Mouse (Mus musculus) forebrain, embryonic 12.5 days (tissue): ENCODE data around the gene Omp. TPM values are rescaled to one million over a fixed set of nuclear protein-coding genes. Genes with fewer than 3 reads are reported as not detected.

Source experiments
- ATAC-seq: fragments of 200-750 bp; cut with Nextera tagmentation; 2 replicates; pipeline ENCODE4 v1.8.0; 2017; ENCODE audit warnings: moderate TSS enrichment; ENCODE audit not compliant: low FRiP score
- H3K27ac ChIP-seq: fragments of 300-500 bp; sonication (generic); 2 replicates; pipeline ENCODE4 v1.5.1; 2016; ENCODE audit warnings: mild to moderate bottlenecking
- H3K27me3 ChIP-seq: fragments of 300-500 bp; sonication (generic); 2 replicates; pipeline ENCODE4 v1.6.1; 2016; ENCODE audit warnings: mild to moderate bottlenecking
- H3K36me3 ChIP-seq: fragments of 300-500 bp; sonication (generic); replicated peaks from 2 replicates; pipeline ENCODE4 v1.6.1; 2016; ENCODE audit warnings: mild to moderate bottlenecking
- H3K4me1 ChIP-seq: fragments of 300-500 bp; sonication (generic); 2 replicates; pipeline ENCODE4 v1.6.1; 2016
- H3K4me2 ChIP-seq: fragments of 300-500 bp; sonication (generic); 2 replicates; pipeline ENCODE4 v1.6.1; 2016; ENCODE audit warnings: mild to moderate bottlenecking, moderate library complexity
- H3K4me3 ChIP-seq: fragments of 300-500 bp; sonication (generic); replicated peaks from 2 replicates; pipeline ENCODE4 v1.5.1; 2016; ENCODE audit warnings: mild to moderate bottlenecking
- H3K9ac ChIP-seq: fragments of 300-500 bp; sonication (generic); 2 replicates; pipeline ENCODE4 v1.6.1; 2016; ENCODE audit warnings: mild to moderate bottlenecking
- H3K9me3 ChIP-seq: fragments of 300-500 bp; sonication (generic); 2 replicates; pipeline ENCODE4 v1.6.1; 2016
- WGBS: fragments of 180-500 bp; shearing (Covaris S2); methylation state at CpG from one replicate; pipeline ENCODE4 v1.1.7; 2016; 5-methylcytosine and 5-hydroxymethylcytosine counted together
- polyA plus RNA-seq: library from polyadenylated mRNA; unstranded; fragments of >200 nt; fragmentation: Nextera tagmentation; extraction: Ambion mirVana; gene quantifications from 2 replicates; pipeline ENCODE4 v1.2.1, GENCODE M21; 2016

The Omp gene
- polyA plus RNA-seq, 1 experiment from 2014 or later: 0.45 TPM

GRCm38 (mm10) chr7:98162239-98162638 is 16.9 kb upstream of the Omp start:
- peaks cover 25% of the 10 kb centered on the region for H3K4me1 ChIP-seq
- no peak overlapping the region for H3K9ac ChIP-seq
- H3K4me2 ChIP-seq: no peak overlapping the region
- WGBS: 84% methylated on average over 6 of the region's 6 CpGs
- no peaks in the 10 kb centered on the region for H3K9me3 ChIP-seq
- H3K4me3 ChIP-seq: no peak overlapping the region
- no peaks in the 10 kb centered on the region for H3K27me3 ChIP-seq
- no peak for ATAC-seq
- H3K27ac ChIP-seq: no peak overlapping the region
- no peaks in the 10 kb centered on the region for H3K36me3 ChIP-seq

DNA sequence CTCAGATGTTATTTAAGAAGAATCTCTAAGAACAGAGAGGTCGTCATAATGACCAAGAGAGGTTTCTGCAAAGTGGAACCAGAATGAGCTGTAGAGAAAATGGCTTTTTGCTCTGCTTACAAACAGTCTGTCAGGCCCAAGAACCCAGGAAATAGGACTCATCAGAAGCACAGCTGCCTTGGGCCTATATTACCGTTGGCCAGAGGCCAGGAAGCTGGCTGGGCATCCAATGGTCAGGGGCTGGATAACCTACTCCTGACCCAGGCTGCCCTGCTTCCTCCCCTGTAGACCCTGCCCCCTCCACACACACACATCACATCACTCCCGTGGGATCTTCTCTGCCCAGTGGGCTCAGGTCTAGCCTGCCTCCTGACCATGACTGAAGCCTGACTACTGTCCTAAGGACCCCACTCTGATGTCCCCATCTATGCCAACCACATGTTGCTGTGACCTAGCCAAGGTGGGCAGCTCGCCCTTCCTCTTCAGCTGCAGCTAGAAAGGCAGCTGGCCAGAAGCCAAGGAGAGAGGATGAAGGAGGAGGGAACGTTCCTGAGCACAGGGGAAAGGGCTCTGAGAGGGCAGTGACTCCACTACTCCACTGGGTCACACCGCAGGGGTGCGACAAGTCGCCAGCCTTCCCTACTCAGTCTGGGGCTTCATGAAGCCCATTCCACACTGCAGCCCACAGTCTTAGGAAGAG is 14.9 kb upstream of the Omp start:
- Histone ChIP-seq H3K36me3 (no peaks in the 10 kb centered on the region), H3K9me3 (no peaks in the 10 kb centered on the region)

GRCm38 (mm10) chr7:98158481-98158880 is 13.2 kb upstream of the Omp start:
- Histone ChIP-seq H3K27ac (no peak overlapping the region), H3K4me2 (no peak overlapping the region), H3K4me3 (no peak overlapping the region), H3K9me3 (no peaks in the 10 kb centered on the region), H3K4me1 (peaks cover 19% of the 10 kb centered on the region), H3K9ac (no peak overlapping the region), H3K36me3 (no peaks in the 10 kb centered on the region), H3K27me3 (0 out of 2 replicates have a peak, but pooled peaks cover 3% of the 10 kb centered on the region)
- ATAC-seq: no peak
- 59% methylated on average over 8 of the region's 8 CpGs for WGBS

More for the DNA sequence above, 14.9 kb upstream of the Omp start:
- Histone ChIP-seq H3K27me3 (0 out of 2 replicates have a peak, but pooled peaks cover 3% of the 10 kb centered on the region), H3K4me2 (no peak overlapping the region), H3K4me3 (no peak overlapping the region), H3K27ac (no peak overlapping the region), H3K9ac (no peak overlapping the region), H3K4me1 (peaks cover 32% of the 10 kb centered on the region)
- ATAC-seq: no peak
- WGBS: 62% methylated on average over 8 of the region's 8 CpGs

DNA sequence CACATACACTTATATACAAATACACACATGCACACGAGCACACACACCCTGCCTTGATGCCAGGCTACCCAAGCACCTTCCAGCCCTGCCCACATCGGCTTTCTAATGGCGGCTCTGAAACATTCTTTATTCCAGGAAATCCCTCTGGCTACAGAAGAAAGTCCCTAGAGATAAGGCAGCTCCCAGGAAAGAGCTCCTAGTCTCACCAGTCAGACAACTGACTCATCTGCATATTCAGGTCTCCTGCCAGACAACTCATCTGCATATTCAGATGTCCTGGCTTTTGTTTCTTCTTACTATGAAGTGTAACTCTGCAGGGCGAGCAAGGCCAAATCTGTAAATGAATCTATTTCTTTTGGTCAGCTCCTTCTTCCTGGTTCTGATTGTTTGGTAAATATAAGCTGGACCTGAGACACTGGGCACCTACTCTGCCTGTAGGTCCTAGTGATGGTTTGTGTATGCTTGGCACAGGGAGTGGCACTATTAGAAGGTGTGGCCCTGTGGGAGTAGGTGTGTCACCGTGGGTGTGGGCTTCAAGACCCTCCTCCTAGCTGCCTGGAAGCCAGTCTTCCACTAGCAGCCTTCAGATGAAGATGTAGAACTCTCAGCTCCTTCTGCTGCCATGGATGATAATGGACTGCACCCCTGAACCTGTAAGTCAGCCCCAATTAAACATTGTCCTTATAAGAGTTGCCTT is 12.5 kb upstream of the Omp start:
- H3K9me3 ChIP-seq: no peaks in the 10 kb centered on the region
- H3K4me2 ChIP-seq: no peak overlapping the region
- no peaks in the 10 kb centered on the region for H3K36me3 ChIP-seq
- 0 out of 2 replicates have a peak, but pooled peaks cover 3% of the 10 kb centered on the region for H3K27me3 ChIP-seq
- ATAC-seq: no peak
- H3K4me3 ChIP-seq: no peak overlapping the region
- no peak overlapping the region for H3K27ac ChIP-seq
- 60% methylated on average over 5 of the region's 5 CpGs for WGBS
- H3K4me1 ChIP-seq: peaks cover 19% of the 10 kb centered on the region
- H3K9ac ChIP-seq: no peak overlapping the region

DNA sequence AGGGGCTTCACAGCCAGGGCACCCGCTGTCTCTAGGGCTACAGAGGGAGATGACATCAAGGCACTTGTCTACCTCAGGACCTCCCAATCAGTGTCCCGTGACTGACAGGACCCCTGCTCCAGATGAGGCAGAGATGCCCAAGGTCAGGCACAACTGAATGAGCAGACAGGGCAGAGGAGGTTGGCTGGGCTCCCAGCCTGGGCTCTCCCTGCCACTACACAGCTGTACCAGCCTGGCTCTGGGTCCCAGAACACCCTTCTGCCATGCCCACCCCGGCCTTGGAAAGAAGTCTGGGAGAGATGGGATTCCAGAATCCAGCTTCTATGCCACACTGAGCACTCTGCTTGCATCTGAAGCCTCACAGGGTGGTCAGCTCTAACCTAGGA is 11.0 kb upstream of the Omp start:
- Histone ChIP-seq H3K27ac (no peak overlapping the region), H3K9ac (no peak overlapping the region), H3K4me2 (no peak overlapping the region), H3K9me3 (no peaks in the 10 kb centered on the region), H3K27me3 (0 out of 2 replicates have a peak, but pooled peaks cover 3% of the 10 kb centered on the region), H3K36me3 (no peaks in the 10 kb centered on the region), H3K4me1 (peaks cover 23% of the 10 kb centered on the region), H3K4me3 (no peak overlapping the region)
- ATAC-seq: no peak
- 64% methylated on average over 3 of the region's 3 CpGs for WGBS

DNA sequence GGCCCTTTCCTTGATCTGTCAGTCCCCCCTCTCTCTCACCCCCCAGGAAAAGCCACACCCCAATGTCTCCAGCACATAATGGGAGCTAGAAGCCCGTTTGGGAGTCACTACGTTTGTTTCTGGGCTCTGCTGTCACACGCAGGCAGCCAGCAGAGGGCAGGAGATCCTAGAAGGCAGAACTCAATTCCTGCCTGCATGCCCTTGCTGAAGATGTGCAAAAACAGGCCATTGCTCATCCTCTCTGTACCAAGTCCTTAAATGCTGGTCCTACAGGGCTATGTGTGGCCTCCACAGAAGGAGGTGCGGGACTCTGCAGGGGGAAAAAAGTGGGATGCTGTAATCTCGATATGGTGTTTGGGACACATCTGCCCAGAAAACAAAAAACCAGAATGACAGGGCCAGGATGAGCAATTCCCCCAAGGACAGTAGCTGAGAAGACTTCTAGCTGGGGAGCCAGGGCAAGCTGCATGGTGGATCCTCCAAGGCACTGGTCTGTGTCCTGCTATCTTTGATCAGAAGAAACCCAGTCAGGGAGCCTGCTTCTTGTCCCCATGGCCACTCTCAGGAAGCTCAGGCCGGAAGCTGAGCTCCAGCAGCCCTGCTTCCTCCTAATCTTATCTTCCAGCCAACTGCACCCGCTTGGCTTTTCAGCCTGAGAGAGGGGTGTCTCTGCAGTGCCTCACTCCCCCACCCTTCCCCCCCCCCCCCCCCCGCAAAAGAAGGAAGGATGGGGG is 10.4 kb upstream of the Omp start:
- H3K9ac ChIP-seq: no peak overlapping the region
- 37% methylated on average over 7 of the region's 8 CpGs for WGBS
- 0 out of 2 replicates have a peak, but pooled peaks cover 3% of the 10 kb centered on the region for H3K27me3 ChIP-seq
- no peak overlapping the region for H3K4me3 ChIP-seq
- H3K4me2 ChIP-seq: no peak overlapping the region
- H3K36me3 ChIP-seq: no peaks in the 10 kb centered on the region
- H3K9me3 ChIP-seq: no peaks in the 10 kb centered on the region
- peaks cover 23% of the 10 kb centered on the region for H3K4me1 ChIP-seq
- 0 out of 2 replicates have a peak overlapping the region, but pooled peaks have one; percentile 19 for H3K27ac ChIP-seq
- ATAC-seq: peak; percentile 44; the same call in 1 of the 2 replicates

- Histone ChIP-seq H3K4me2 (no peak overlapping the region), H3K9ac (no peak overlapping the region), H3K9me3 (no peaks in the 10 kb centered on the region), H3K36me3 (no peaks in the 10 kb centered on the region), H3K4me3 (no peak overlapping the region), H3K27me3 (0 out of 2 replicates have a peak, but pooled peaks cover 3% of the 10 kb centered on the region), H3K4me1 (peaks cover 31% of the 10 kb centered on the region), H3K27ac (no peak overlapping the region)
- WGBS: 87% methylated on average over 5 of the region's 5 CpGs
- no peak for ATAC-seq
Observed at GRCm38 (mm10) chr7:98153892-98154291, 8.6 kb upstream of the Omp start.

- no peak overlapping the region for H3K27ac ChIP-seq
- no peak overlapping the region for H3K4me3 ChIP-seq
- H3K36me3 ChIP-seq: no peaks in the 10 kb centered on the region
- H3K4me1 ChIP-seq: peaks cover 31% of the 10 kb centered on the region
- 46% methylated on average over 3 of the region's 3 CpGs for WGBS
- no peak for ATAC-seq
- 0 out of 2 replicates have a peak, but pooled peaks cover 3% of the 10 kb centered on the region for H3K27me3 ChIP-seq
- H3K4me2 ChIP-seq: no peak overlapping the region
- no peak overlapping the region for H3K9ac ChIP-seq
- H3K9me3 ChIP-seq: no peaks in the 10 kb centered on the region
Observed at GRCm38 (mm10) chr7:98153345-98153744, 8.0 kb upstream of the Omp start.

DNA sequence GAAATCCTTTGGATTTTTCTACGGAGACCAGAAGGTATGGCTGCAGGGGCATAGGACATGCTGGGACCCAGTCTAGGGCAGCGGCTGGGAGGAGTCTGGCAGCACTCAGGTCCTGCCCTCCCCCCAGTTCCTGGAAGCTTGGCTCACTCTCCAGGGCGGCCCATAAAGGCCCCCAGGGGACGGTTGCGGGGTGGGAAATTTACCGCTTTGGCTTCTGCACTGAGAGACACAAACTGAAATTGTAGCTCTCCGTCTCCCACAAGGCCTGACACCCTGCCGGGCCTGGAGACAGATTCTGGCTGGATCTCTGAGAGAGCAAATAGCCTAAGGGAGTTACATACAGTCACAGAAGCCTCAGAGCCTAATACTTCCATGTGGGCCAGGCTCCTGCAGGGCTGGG is 7.1 kb upstream of the Omp start:
- Histone ChIP-seq H3K4me1 (peaks cover 33% of the 10 kb centered on the region), H3K36me3 (no peaks in the 10 kb centered on the region), H3K4me3 (no peak overlapping the region), H3K9me3 (no peaks in the 10 kb centered on the region), H3K9ac (no peak overlapping the region), H3K4me2 (no peak overlapping the region), H3K27ac (no peak overlapping the region), H3K27me3 (0 out of 2 replicates have a peak, but pooled peaks cover 3% of the 10 kb centered on the region)
- ATAC-seq: no peak
- WGBS: 58% methylated on average over 8 of the region's 8 CpGs

DNA sequence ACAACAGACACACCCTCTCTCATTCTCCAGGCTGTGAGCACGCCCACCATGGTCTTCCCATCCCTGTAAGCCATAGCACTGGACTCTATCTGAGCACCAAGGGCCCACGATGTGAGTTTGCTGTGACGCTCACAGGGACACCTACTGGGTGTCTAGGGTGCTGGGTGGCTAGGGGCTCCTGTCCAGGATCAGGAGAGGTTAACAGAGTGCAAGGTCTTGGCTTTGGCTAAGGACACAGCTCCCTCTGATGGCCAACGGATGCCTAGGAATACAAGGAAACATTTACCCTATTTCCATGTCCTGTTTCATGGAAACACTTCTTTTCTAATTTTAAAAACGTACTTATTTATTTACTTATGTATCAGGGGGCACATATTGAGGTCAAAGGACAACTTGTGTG is 5.2 kb upstream of the Omp start:
- Histone ChIP-seq H3K36me3 (no peaks in the 10 kb centered on the region), H3K4me1 (peaks cover 23% of the 10 kb centered on the region), H3K9ac (no peak overlapping the region), H3K4me2 (no peak overlapping the region), H3K27me3 (no peaks in the 10 kb centered on the region), H3K9me3 (no peaks in the 10 kb centered on the region), H3K4me3 (no peak overlapping the region), H3K27ac (no peak overlapping the region)
- WGBS: 53% methylated on average over 5 of the region's 5 CpGs
- ATAC-seq: 0 out of 2 replicates have a peak, but pooled peaks have one; percentile 2

GRCm38 (mm10) chr7:98149802-98150201 is 4.5 kb upstream of the Omp start:
- Histone ChIP-seq H3K36me3 (no peaks in the 10 kb centered on the region), H3K4me1 (peaks cover 23% of the 10 kb centered on the region), H3K9me3 (no peaks in the 10 kb centered on the region), H3K27ac (peak overlapping the region; percentile 61), H3K4me3 (no peak overlapping the region), H3K27me3 (no peaks in the 10 kb centered on the region), H3K9ac (no peak overlapping the region), H3K4me2 (no peak overlapping the region)
- 22% methylated on average over 3 of the region's 3 CpGs for WGBS
- 0 out of 2 replicates have a peak, but pooled peaks have one; percentile 10 for ATAC-seq

DNA sequence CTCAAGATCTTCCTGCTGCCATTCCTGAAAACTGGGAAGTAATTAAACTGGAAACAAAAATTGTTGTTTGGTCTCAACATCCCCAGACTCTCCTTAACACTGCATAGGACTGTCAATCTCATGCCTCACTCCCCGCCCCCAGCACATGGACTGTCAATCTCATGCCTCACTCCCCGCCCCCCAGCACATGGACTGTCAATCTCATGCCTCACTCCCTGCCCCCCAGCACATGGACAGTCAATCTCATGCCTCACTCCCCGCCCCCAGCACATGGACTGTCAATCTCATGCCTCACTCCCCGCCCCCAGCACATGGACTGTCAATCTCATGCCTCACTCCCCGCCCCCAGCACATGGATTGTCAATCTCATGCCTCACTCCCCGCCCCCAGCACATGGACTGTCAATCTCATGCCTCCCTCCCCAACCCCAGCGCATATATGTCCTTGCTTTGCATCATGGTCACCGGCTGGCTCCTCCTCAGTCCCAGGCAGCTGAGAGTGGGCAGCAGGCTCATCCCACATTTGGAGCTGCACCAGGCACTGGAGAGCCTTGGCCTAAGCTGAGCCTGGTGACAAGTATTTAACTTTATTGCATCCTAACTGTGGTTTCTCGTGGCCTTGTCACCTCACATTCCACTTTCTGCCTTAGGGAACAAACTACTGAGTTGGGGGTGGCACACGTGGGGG is 3.6 kb upstream of the Omp start:
- Histone ChIP-seq H3K27me3 (no peaks in the 10 kb centered on the region), H3K4me1 (peaks cover 23% of the 10 kb centered on the region), H3K27ac (peak overlapping the region; percentile 61), H3K4me2 (no peak overlapping the region), H3K4me3 (no peak overlapping the region), H3K9ac (no peak overlapping the region), H3K9me3 (no peaks in the 10 kb centered on the region), H3K36me3 (no peaks in the 10 kb centered on the region)
- ATAC-seq: peak; percentile 51; the same call in 1 of the 2 replicates
- WGBS: 73% methylated on average over 10 of the region's 10 CpGs
